Mouse (Mus musculus) forebrain, postnatal 0 days (tissue): ENCODE data around the gene Ube2o. TPM values are rescaled to one million over a fixed set of nuclear protein-coding genes. Genes with fewer than 3 reads are reported as not detected.

Source experiments
- ATAC-seq: fragments of 200-750 bp; cut with Nextera tagmentation; 2 replicates; pipeline ENCODE4 v1.8.0; 2017; ENCODE audit warnings: mild to moderate bottlenecking, moderate library complexity
- DNase-seq: peaks from one replicate; pipeline ENCODE4 v3.0.0-alpha.2; 2015
- H3K27ac ChIP-seq: fragments of 300-500 bp; sonication (generic); 2 replicates; pipeline ENCODE4 v1.5.1; 2014; ENCODE audit warnings: low read depth, mild to moderate bottlenecking, antibody characterized with exemption, low read length, moderate library complexity, mixed read lengths
- H3K27me3 ChIP-seq: fragments of 300-500 bp; sonication (generic); 2 replicates; pipeline ENCODE4 v1.6.1; 2014; ENCODE audit warnings: mild to moderate bottlenecking, low read length, mixed read lengths; ENCODE audit not compliant: insufficient read depth
- H3K36me3 ChIP-seq: fragments of 300-500 bp; sonication (generic); 2 replicates; pipeline ENCODE4 v1.6.1; 2014; ENCODE audit warnings: mild to moderate bottlenecking, moderate library complexity; ENCODE audit not compliant: insufficient read depth
- H3K4me1 ChIP-seq: fragments of 300-500 bp; sonication (generic); 2 replicates; pipeline ENCODE4 v1.6.1; 2014; ENCODE audit warnings: antibody characterized with exemption; ENCODE audit not compliant: insufficient read depth
- H3K4me2 ChIP-seq: fragments of 300-500 bp; sonication (generic); 2 replicates; pipeline ENCODE4 v1.6.1; 2014; ENCODE audit warnings: low read depth, mild to moderate bottlenecking, moderate library complexity
- H3K4me3 ChIP-seq: fragments of 300-500 bp; sonication (generic); 2 replicates; pipeline ENCODE4 v1.5.1; 2014; ENCODE audit warnings: low read depth, low read length, mixed read lengths
- H3K9ac ChIP-seq: fragments of 300-500 bp; sonication (generic); 2 replicates; pipeline ENCODE4 v1.6.1; 2014; ENCODE audit warnings: mild to moderate bottlenecking
- H3K9me3 ChIP-seq: fragments of 300-500 bp; sonication (generic); 2 replicates; pipeline ENCODE4 v1.6.1; 2016; ENCODE audit warnings: low read length
- CTCF ChIP-seq: sonication (generic); IDR thresholded peaks from 2 replicates; pipeline ENCODE4 v1.5.1; 2016; ENCODE audit warnings: antibody characterized with exemption, control low read depth, low read depth
- WGBS: fragments of 180-500 bp; shearing (Covaris S2); extraction: QIAGEN DNeasy Blood & Tissue Kit; methylation state at CpG from one replicate; pipeline ENCODE4 v1.1.7; 2014; 5-methylcytosine and 5-hydroxymethylcytosine counted together
- polyA plus RNA-seq: library from polyadenylated mRNA; unstranded; fragments of >200 nt; fragmentation: Nextera tagmentation; extraction: Ambion mirVana; gene quantifications from 2 replicates; pipeline ENCODE4 v1.2.1, GENCODE M21; 2015
- total RNA-seq: library from RNA; depleted of rRNA; stranded (reverse); fragments of >200 nt; gene quantifications from 2 replicates; pipeline ENCODE4 v1.2.3, GENCODE M21; 2014

Ube2o gene
- total and polyA plus RNA-seq, 2 experiments from 2014 or later = 32.1 to 94.1 TPM

DNA sequence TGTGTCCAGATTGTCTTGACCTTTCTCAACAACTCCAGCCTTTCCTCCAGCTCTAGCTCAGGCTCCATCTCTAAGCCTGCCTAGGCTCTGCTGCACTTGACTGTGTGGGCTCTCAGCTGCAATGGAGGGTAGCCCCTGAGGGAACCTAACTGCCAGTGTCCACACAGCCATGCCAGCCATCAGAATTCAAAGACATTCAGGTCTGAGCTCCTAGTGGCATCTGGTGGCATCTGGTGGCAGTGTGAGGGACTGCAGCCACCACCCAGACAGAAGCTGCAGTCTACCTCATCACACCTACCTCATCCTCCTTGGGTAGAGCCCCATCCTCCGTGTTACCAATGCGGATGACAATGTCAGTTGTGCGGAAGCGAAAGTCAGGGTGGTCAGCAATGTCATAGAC lies 38.1 kb downstream of the Ube2o start:
- H3K4me1 ChIP-seq = no peaks in the 10 kb centered on the region
- H3K9me3 ChIP-seq = no peaks in the 10 kb centered on the region
- TF ChIP-seq CTCF = peak; percentile 82
- no peak overlapping the region for H3K9ac ChIP-seq
- H3K27me3 ChIP-seq = no peaks in the 10 kb centered on the region
- peak; percentile 44 for DNase-seq
- H3K36me3 ChIP-seq = peaks cover 96% of the 10 kb centered on the region
- WGBS = 91% methylated on average over 4 of the region's 4 CpGs
- no peak overlapping the region for H3K4me2 ChIP-seq
- peak; percentile 56; the same call in 1 of the 2 replicates for ATAC-seq
- H3K27ac ChIP-seq = no peak overlapping the region
- H3K4me3 ChIP-seq = no peak overlapping the region

DNA sequence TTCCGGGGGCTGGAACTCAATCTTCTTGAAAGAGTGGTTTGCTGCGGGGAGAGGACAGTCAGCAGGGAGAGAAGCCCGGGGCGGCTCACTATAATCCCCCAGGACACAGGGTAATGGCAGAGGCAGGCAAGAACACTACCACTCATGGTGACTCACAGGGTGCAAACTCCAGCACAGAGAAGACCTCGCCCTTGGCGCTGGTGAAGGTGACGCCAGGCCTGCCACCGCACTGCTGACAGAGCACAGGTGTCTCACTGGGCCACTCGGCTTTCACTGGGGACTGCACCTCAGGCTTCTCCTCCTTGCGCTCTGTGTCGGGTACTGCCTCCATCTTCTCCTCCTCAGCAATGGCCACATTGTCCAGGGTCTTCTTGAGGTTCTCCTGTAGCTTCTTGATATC lies 40.1 kb downstream of the Ube2o start:
- WGBS = 91% methylated on average over 11 of the region's 11 CpGs
- ATAC-seq (no peak), DNase-seq (no peak)
- Histone ChIP-seq H3K27me3 (no peaks in the 10 kb centered on the region), H3K27ac (no peak overlapping the region), H3K9me3 (no peaks in the 10 kb centered on the region), H3K4me1 (no peaks in the 10 kb centered on the region), H3K9ac (no peak overlapping the region), H3K4me2 (no peak overlapping the region), H3K36me3 (peaks cover 85% of the 10 kb centered on the region), H3K4me3 (no peak overlapping the region)
- no peak for TF ChIP-seq CTCF

DNA sequence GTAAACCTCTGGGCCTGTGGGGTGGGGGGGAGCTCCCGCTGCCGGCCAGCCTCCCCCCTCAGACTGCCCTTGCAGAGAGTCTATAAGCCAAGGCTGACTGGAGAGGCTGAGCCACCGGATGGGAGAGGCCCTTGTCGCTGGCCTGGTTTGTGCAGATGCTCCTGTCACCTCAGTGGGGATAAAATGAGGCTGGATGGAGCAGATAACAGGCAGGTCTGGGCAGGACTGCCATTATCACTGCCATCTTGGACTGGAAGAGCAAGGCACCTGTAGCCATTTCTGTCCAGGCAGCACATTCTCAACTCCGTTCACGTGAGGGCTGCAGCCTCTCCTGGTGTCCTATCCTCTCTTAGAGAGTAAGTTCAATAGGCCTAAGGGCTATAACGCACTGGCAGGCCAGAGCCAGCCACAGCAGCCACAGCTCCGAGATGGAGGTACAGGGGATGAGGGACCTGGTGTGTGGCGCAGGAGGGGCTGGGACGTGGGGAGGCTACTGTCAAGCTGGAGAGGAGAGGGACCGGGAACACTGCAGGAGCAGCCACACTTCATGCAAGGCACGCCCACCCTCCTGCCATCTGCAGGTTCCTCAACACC lies 43.0 kb downstream of the Ube2o start:
- no peak for DNase-seq
- Histone ChIP-seq H3K4me2 (no peak overlapping the region), H3K27ac (no peak overlapping the region), H3K4me1 (0 out of 2 replicates have a peak, but pooled peaks cover 5% of the 10 kb centered on the region), H3K27me3 (peaks cover 16% of the 10 kb centered on the region), H3K4me3 (no peak overlapping the region), H3K9ac (no peak overlapping the region), H3K36me3 (peaks cover 61% of the 10 kb centered on the region), H3K9me3 (no peaks in the 10 kb centered on the region)
- TF ChIP-seq CTCF = no peak
- 86% methylated on average over 12 of the region's 12 CpGs for WGBS
- ATAC-seq = no peak

DNA sequence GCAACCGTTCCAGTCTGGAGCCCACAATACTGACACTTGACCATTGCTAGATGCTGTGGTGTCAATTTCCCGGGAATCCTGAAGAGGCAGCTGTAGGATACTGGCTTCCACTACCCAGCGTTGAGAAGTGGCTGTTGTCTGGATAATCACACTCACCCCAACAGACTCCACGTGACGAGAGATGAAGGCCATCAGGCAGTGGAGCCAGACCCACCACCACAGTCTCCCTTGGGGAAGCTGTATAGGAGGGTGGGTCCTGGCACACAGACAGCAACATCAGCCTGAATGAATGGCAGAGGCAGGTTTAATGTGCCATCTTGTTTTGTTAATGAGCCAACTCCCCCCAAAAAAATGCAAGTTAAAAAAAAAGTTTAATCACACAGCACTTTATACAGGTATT lies 43.9 kb downstream of the Ube2o start:
- DNase-seq (no peak), ATAC-seq (no peak)
- Histone ChIP-seq H3K36me3 (peaks cover 54% of the 10 kb centered on the region), H3K4me3 (no peak overlapping the region), H3K9me3 (no peaks in the 10 kb centered on the region), H3K27ac (no peak overlapping the region), H3K27me3 (peaks cover 20% of the 10 kb centered on the region), H3K4me2 (no peak overlapping the region), H3K4me1 (peaks cover 11% of the 10 kb centered on the region; the same call in 1 of the 2 replicates), H3K9ac (no peak overlapping the region)
- WGBS = 74% methylated on average over 5 of the region's 5 CpGs
- TF ChIP-seq CTCF = no peak

- peaks cover 15% of the 10 kb centered on the region for H3K4me1 ChIP-seq
- no peak overlapping the region for H3K27ac ChIP-seq
- no peak for TF ChIP-seq CTCF
- no peak overlapping the region for H3K9ac ChIP-seq
- no peak for ATAC-seq
- 93% methylated on average over 7 of the region's 7 CpGs for WGBS
- no peak overlapping the region for H3K4me3 ChIP-seq
- H3K36me3 ChIP-seq = peaks cover 47% of the 10 kb centered on the region
- no peaks in the 10 kb centered on the region for H3K9me3 ChIP-seq
- no peak for DNase-seq
- peaks cover 23% of the 10 kb centered on the region for H3K27me3 ChIP-seq
- H3K4me2 ChIP-seq = no peak overlapping the region
Measured at GRCm38 (mm10) chr11:116536685-116537084, 44.6 kb downstream of the Ube2o start.

DNA sequence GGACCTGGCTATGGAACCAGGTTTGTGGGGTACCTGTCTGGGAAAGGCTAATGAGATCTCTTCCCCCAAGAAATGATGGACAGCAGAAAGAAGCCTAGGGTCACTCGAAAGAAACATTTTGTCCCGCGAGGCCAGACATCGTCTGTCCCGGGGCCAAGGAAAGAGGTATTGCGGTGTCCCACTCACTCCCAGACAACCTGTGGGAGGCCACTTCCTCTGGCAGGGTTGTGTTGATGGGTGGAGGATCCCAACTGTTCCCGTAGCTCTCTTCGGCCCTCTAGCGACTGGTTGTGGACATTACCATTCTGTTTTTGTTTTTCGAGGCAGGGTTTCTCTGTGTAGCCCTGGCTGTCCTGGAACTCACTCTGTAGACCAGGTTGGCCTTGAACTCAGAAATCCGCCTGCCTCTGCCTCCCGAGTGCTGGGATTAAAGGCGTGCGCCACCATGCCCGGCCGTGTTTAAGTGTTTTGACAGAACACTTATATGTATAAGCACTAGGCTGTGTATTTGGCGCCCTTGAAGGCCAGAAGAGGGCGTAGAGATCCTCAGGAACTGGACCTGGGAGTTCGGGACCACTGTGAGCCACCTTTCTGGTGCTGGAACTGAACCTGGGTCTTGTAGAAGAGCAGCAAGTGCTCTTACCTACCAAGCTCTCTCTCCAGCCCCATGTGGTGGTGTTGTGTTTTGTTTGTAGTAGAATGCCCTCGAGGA lies 46.9 kb downstream of the Ube2o start:
- 20% methylated on average over 20 of the region's 20 CpGs for WGBS
- peak; percentile 52 for ATAC-seq

More for the DNA sequence above, 46.9 kb downstream of the Ube2o start:
- H3K4me3 ChIP-seq = peak overlapping the region; percentile 45
- peak overlapping the region; percentile 93 for H3K4me2 ChIP-seq
- H3K27ac ChIP-seq = no peak overlapping the region
- peak; percentile 81 for DNase-seq
- H3K36me3 ChIP-seq = peaks cover 23% of the 10 kb centered on the region
- TF ChIP-seq CTCF = peak; percentile 85
- no peak overlapping the region for H3K9ac ChIP-seq
- no peaks in the 10 kb centered on the region for H3K9me3 ChIP-seq
- H3K4me1 ChIP-seq = peaks cover 15% of the 10 kb centered on the region
- peaks cover 40% of the 10 kb centered on the region for H3K27me3 ChIP-seq
